Mouse (Mus musculus) gastrocnemius, postnatal 4 days (tissue): ENCODE results near the gene Otud4. TPM values are rescaled to one million over a fixed set of nuclear protein-coding genes. Genes with fewer than 3 reads are reported as not detected.
"Not testable (repeated sequence)": the region's sequence is repeated elsewhere in the genome, so short reads cannot be mapped to it uniquely, and the experiment has no call there.

Experiments
- DNase-seq, 2 experiments: peaks; one replicate each; pipeline ENCODE4 v3.0.0; 2021 to 2022; ENCODE audit warnings: low spot score in 2 of 2, mixed read lengths in 2 of 2
- total RNA-seq, 2 experiments: library from RNA; stranded (reverse); gene quantifications; 2 replicates each; pipeline ENCODE4 v1.2.3; 2021

The Otud4 gene
- total RNA-seq, 2 experiments from 2014 or later: 54.7 to 65.1 TPM

DNA sequence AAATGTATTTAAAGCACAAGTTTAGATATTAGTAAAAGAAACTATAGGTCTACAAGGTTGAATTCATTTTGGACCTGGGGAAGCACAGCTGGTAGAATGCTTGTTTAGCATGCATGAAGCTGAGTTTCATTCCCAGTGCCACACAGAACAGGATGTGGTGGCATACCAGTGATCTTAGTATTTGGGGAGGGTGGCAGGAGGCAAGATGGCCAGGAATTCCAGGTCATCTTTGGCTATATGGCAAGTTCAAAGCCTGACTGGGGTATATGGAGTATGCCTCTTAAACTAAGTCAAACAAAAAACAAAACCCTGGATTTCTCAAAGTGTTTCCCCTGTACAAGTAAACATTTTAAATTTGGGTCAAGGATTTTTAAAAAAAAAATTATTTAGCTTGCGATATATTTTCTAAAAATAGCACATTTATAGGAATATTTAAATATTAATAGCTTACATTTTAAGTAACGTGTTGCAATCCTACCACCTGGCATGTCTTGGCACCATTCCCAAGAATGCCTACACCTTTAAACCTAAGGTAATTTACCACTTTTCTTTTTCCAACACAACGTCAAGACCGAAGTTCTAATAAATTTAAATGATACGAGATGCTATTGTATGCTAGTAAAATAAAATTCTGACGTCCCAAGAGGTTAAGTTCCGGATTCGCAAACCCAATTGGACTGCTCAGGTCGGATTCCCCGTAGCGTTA, 1.3 kb upstream of the Otud4 start:
- no peak for DNase-seq

DNA sequence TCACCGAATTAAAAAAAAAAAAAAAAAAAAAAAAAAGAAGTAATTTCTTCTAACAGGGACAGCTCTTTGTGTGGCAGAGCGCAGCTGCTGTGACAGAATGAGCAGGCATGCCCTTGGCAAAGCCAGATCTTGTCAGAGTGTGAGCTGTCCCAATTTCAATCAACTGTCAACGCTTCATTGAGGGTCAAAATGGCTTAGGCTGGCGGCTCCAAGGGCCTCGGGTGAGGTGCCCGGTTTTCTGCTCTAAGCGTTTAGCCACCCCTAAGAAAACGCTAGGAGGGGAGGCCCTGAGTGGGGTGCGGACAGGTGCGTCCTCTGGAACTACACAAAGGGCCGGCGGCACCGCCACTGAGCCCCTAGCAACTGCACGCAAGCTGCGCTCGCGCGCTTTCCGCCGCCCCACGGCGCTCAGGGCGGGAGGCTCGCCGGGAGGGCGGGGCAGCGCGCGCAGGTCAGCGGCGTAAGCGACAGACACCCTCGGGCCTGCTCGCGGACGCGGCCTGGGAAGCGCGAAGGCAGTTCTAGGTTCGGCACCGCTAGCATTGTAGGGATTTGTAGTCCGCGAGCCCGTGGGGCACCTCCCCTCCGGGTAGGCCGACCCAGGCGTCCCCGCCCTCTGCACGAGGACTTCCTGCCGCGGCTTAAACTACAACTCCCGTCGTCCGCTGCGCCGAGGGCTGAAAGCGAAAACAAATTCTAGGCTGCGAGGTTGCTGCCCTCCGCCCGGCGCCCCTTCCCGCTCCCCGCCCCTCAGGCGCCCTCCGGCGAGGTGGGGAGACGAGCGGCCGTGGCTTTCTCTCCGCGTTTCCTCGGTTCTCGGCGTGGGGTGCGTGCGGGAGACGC, 490 bp upstream of the Otud4 start:
- DNase-seq: peak; percentile 89 to 97

DNA sequence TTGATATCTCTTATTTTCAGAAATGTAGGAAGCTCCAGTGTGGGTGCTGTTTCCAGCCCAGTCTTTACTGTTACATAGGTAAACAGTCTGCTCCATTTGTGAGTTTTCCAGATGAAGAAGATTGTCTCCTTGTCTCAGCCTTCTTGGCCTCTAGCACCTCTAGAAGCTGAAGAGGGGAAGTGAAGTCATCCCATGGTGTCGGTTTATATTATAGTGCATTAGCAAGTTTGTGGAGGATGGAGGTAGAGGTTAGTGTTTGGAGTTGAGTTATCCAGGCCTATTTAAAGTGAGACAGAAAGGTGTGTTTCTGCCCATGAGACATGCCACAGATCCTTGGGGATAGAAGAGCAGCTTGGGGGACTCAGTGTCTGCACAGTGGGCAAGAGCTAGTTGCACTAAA, 1.7 kb downstream of the Otud4 start:
- no peak for DNase-seq

DNA sequence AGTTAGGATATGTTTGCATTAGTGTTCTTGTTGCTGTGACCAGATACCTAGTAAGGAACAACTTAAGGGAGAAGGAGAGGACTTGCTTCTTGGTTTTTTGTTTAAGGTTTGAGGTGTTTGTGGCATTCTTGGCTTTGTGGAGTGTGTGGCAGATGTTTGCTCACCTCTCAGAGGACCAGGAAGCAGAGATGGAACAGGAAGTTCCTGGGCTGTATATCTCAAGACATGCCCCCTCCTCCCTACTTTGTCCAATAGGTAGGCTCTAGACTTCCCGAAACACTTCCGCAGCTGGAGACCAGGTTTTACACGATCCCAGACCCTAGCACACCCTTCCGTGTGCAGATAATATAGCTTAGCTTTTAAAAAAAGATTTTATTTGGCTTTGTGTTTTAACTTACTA, 10.2 kb downstream of the Otud4 start:
- no peak for DNase-seq

DNA sequence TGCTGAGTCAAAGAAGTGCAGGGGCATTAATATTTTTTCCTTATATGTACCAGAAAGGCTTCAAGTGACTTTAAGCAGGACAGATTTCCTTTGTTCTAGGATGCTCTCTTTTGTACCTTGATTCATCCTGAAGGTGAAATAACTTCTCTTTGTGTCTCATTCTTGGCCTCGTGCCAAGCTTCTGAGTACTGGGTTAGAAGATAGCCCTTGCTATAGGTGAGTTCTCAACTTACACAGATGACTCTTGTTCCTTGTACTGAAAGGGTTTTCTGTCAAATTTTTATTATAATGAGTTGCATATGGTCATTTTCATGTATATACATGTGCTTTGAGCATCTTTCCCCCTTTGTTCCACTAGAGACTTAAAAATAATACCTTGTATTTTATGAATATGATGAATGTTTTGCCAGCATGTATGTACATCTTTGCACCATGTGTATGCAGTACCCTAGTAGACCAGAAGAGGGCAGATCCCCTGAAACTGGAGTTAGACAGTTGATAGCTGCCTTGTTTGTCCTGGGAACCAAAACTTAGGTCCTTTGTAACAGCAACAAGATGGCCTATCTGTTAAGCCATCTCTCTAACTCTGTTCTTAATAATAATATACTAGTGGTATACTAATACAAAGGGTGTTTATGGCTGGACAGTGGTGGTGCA, 10.9 kb downstream of the Otud4 start:
- no peak for DNase-seq

DNA sequence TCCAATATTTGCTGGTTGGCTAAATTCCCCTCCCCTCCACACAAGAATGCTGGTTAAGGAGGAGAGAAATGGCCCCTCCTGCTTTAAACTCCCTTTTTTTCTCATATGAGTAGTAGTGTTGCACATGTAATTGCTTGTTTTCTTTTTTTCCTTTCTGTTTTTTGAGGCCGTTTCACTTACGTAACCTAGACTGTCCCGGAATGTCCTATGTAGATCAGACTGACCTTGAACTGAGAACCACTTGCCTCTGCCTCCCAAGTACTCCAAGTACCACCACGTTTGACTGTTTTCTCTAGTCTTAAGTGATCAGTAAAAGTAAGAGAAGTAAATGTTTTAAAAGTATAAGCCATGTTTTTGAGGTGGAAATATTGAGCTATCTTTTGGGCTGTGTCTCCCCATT, 14.3 kb downstream of the Otud4 start:
- no peak for DNase-seq

DNA sequence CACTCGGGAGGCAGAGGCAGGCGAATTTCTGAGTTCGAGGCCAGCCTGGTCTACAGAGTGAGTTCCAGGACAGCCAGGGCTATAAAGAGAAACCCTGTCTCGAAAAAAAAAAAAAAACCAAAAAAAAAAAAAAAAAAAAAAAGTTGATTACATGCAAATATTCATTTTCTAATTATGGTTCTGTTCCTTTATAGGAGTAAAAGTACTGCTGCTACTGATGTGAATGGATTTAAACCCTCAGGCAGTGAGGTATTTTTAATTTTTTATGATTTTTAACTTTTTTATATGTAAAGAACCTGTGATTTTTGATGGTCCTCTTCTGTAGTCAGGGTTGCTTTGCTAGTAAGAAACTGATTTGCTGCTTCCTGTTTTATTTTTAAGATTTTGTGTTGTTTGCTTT, 19.3 kb downstream of the Otud4 start:
- DNase-seq: not testable (repeated sequence)

DNA sequence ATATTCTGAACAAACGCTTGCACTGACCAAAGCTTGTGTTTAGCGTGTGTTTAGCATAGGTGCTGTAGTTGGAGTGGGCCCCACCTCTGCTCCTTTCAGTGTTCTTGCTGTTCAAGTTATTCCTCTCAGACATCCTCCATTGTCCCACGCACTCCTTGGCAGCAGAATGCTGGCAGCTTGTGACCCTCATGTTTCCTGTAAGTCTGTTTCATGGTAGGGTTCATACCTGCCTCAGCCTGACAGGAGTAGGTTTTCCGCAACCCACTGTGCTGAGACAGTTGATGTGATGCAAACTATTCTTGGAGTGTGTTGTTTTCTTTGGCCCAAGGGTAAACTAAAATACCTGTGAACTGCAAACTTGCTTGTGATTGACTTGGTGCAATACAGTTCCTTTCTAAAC, 37.0 kb downstream of the Otud4 start:
- DNase-seq: no peak

DNA sequence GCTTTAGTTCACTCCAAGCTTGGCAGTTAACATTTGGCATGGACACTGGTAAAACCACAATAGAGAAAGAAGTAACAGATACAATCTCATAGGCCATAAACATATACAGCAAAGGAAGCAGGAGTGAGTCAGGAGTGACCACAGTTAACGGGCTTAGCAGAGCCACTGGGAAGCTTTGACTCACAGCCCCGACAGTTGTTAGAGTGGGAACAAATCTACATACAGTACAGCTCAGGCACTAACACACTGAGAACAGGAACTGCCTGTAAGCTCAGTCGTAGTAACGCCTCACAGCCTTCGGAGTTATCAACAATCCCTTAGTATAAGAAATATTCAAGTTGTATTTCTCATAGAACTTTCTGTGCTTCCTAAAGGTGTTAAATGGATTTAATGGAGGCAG, 39.6 kb downstream of the Otud4 start:
- DNase-seq: no peak

DNA sequence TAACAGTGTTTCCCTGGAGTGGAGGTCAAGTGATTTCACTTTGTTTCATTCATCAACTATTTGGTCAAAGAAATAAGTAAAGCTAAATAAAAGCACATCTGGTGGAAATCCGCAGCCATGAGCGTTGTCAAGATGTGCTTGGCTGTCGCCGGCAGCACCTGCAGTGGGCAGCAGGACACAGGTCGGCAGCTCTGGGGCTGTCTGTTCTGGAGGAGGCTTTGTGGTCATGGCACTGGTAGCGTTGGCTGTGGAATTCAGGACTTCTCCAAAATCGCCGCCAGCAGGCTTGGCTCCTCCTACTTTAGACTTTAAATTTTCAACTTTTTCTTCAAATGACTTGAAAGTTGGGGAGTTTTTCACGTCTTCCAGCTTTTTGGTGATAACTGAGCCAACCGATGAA, 40.7 kb downstream of the Otud4 start:
- not testable (repeated sequence) for DNase-seq

DNA sequence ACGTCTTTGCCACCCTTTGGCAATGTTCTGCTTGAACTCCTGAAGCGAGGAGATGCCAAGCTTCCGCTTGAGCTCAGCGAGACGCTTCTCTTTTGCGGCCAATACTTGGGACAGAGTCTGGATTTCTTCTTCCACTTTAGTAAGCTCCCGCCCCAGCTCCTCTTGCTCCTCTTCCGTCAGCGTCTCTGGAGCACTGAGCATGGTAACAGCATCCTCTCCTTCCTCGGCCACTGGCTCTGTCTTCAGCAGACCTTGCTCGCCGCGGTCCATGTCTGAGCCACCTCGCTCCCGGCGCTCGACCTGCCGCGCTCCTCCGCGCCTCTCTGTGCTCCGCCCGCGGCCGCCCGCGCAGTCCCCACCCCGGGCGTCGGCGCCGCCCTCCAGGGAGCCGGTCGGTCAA, 41.1 kb downstream of the Otud4 start:
- peak; percentile 24 to 28 for DNase-seq

DNA sequence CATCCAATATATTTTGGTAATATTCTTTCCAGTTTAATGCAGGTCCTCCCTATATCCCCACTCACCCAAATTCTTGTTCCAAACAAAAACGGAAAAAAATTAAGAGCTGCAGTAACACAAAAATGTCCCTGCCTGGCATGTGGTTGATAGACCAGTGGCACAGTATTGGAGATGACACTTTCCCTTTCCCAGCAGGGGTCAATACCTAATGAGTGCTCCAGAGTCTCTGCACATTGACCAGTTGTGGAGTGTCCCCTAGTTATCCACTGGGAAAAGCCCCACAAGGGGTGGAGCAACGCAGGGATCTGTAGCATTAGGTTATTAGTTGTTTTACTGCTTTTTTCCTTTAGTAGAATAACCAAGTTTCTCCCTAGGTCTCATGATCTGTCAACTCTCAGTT, 41.5 kb downstream of the Otud4 start:
- DNase-seq: no peak

DNA sequence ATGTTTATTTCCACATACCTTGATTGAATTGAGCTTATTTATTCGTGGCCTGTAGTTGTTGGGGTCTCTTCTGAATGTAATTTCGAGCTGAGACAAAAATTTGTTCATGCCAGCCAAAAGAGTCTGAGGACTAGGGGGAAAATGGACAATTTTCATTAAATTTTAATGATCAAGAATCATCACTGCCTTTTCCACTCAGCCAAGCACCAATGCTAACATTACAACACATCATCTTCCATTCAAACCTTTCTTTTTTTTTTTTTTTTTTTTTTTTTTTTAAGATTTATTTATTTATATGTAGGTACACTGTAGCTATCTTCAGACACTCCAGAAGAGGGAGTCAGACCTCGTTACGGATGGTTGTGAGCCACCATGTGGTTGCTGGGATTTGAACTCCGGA, 46.5 kb downstream of the Otud4 start:
- DNase-seq: not testable (repeated sequence)

DNA sequence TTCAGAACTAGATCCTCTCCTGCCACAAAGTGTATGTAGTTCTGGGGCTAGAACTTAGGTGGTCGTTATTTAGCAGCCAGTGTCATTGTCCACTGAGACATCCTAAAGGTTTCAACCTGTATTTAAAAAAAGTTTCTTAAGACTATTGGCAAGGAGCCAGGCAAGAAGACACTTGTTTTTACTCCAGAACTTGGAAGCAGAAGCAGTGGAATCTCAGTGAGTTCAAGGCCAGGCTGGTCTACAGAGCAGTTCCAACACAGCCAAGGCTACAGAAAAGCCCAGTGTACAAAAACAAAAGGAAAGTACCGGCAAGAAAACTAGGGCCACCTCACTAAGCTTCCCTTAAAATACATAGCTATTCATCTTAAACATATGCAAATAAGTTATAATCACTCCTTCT, 53.1 kb downstream of the Otud4 start:
- no peak for DNase-seq

DNA sequence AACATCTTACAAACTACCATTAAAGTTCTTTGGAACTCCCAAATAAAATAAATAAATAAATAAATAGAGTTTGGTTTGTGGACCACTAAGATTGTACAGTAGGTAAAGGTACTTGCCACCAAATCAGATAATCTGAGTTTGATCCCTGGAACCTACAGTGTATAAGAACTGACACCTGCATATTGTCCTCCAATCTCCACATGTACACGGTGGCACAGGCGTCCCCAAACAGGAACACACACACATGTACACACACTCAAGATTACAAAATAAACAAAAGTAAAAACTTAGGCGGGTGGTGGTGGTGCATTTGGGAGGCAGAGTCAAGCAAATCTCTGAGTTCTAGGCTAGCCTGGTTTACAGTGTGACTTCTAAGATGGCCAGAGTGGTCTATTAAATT, 67.3 kb downstream of the Otud4 start:
- no peak for DNase-seq

DNA sequence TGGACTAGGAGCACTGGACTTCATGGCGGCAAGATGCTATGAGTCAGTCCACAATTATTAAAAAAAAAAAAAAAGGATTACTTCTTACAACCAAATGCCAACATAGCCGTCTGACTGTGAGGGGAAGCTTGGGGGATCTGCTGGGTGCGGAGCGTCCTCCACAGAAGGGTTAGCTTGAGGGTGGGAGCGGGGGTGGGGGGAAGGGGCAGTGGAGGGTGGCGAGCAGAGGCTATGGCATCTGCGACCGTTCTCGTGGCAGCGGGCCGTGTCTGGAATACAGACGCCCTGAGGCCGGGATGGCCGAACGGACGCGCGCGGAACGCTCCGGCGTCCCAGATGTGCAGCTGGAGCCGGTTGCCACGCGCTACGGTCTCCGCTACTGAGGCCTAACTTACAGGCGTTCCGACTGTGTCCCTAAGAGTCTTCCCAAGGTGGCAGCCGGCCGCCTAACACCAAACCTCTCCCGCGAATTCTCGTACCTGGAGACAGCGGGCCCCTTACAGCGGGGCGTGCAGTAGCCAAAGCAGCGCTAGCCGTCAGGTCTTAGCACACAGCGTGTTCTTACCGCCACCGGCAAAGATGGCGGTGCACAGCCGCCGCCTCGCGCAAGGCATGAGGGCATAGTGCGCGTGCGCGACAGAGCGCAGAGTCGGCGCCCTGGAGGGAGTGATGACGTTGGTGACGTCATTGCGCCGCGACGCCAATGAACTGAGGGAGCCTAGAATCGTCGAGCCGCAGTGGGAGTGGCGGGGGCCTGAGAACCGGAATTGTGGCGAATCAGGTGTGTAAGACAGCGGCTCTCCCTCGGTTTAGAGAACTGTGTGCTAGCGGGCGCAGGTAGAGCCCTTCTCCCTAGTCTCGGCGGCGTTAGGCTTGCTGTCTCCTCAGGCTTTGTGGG, 71.9 kb downstream of the Otud4 start, which contains the start of the genes Abce1 and Anapc10:
Gene Abce1, minus strand, starts transcription at position 677 of the 898 bp plus-strand sequence.
Gene Anapc10, plus strand, starts transcription at position 757 of the 898 bp plus-strand sequence.
- DNase-seq: peak; percentile 98 to 99

DNA sequence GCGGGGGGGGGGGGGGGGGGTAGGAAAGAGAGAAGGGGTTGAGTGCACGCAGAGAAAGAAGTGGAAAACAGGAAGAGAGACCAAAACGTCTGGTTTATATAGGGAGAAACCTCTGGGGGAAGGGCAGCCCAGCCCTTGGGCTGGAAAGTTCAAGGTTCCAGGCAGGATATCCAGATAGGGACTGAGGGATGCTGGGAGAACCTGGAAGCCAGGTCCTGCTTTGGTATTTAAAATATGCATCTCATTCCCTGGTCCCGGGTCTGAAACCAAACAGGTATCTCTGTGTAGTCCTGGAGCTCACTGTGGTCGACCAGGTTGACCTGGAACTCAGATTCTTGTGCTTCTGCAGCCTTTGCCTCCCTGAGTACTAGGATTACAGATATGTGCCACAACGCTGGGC, 73.3 kb downstream of the Otud4 start:
- no peak for DNase-seq

DNA sequence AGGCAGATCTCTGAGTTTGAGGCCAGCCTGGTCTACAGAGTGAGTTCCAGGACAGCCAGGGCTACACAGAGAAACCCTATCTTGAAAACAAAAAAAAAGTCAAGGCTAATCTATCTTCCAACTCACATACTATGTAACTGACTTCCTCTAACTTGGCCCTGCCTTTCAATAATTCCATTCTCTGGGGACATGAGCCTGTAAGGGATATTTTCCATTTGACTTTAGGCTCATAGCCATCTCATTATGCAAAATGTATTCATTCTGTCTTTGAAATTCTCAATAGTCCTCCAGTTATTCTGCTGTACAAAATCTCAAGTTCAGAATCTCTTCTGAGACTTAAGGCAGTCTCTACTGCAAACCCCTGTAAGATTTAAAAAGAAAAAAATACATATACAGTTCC, 82.1 kb downstream of the Otud4 start:
- DNase-seq: no peak

DNA sequence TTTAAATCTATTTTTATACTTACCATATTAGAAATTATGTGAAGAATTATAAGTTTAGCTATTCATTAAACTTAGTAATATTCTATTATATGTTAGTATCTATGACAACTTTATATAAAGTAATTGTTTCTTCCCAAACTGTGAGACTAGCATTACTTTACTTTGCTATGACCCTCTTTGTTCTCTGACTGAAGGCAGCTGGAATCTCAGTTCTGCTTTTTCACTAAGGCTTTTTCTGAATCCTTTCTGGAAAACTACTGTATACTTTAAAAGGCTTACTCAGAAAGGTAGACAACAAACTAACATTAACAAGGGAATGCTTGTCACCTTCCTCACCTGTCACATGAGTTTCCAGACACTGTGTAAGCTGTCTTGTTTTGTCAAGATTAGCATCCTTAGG, 83.9 kb downstream of the Otud4 start:
- no peak for DNase-seq

DNA sequence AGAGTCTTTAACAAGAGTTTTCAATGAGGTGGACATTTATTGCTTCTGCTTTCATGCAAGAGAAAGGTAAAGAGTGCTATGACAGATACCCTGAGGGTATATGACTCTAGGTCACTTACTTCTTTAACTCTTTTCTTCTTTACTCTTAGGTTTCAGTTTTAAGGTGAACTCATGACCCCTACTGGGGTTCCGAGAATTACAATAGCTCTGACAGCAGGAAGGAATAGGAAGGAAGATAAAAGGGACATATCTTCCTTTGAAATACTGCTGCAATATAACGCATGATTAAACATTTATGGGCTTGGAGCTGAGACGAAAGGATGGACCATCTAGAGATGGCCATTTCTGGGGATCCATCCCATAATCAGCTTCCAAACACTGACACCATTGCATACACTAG, 85.2 kb downstream of the Otud4 start:
- DNase-seq: no peak
